Mouse (Mus musculus): ENCODE measurements around the gene Dyx1c1. TPM values are rescaled to one million over a fixed set of nuclear protein-coding genes. Genes with fewer than 3 reads are reported as not detected.

Dyx1c1 gene
- polyA plus RNA-seq (2012; rRNA removed): 1.9 and 3.3 TPM in 2 replicates

GRCm38 (mm10) chr9:72958521-72959450, at the start of gene Dyx1c1, which contains the start of gene Gm44503:
Gene Dyx1c1, plus strand, starts transcription at chr9:72958785.
Gene Gm44503, plus strand, starts transcription at chr9:72958852.
- peak; percentile 46 to 69 for DNase-seq (ENCODE audit: extremely low spot score in 1 of 2, low spot score in 1 of 2)

GRCm38 (mm10) chr9:72911381-72911780, 47.2 kb upstream of the Dyx1c1 start:
- DNase-seq (ENCODE audit: extremely low spot score in 1 of 2, low spot score in 1 of 2): no peak

- no peak for DNase-seq (ENCODE audit: extremely low spot score in 1 of 2, low spot score in 1 of 2)
Measured at GRCm38 (mm10) chr9:72913551-72913950, 45.0 kb upstream of the Dyx1c1 start.

GRCm38 (mm10) chr9:72915728-72916127, 42.9 kb upstream of the Dyx1c1 start:
- DNase-seq (ENCODE audit: extremely low spot score in 1 of 2, low spot score in 1 of 2): no peak

GRCm38 (mm10) chr9:72923068-72923467, 35.5 kb upstream of the Dyx1c1 start:
- DNase-seq (ENCODE audit: extremely low spot score in 1 of 2, low spot score in 1 of 2): no peak

GRCm38 (mm10) chr9:72925021-72925934, 33.3 kb upstream of the Dyx1c1 start, which contains the start of gene Pygo1:
Gene Pygo1, plus strand, starts transcription at chr9:72925645.
- peak in 1 of 2 experiments; percentile 41 for DNase-seq (ENCODE audit: extremely low spot score in 1 of 2, low spot score in 1 of 2)

- DNase-seq (ENCODE audit: extremely low spot score in 1 of 2, low spot score in 1 of 2): no peak
Measured at GRCm38 (mm10) chr9:72925935-72926258, 32.7 kb upstream of the Dyx1c1 start.

- DNase-seq (ENCODE audit: extremely low spot score in 1 of 2, low spot score in 1 of 2): peak; percentile 70 to 83
Measured at GRCm38 (mm10) chr9:72931166-72931790, 27.3 kb upstream of the Dyx1c1 start.

GRCm38 (mm10) chr9:72935309-72935708, 23.3 kb upstream of the Dyx1c1 start:
- DNase-seq (ENCODE audit: extremely low spot score in 1 of 2, low spot score in 1 of 2): no peak

GRCm38 (mm10) chr9:72936301-72936700, 22.3 kb upstream of the Dyx1c1 start:
- no peak for DNase-seq (ENCODE audit: extremely low spot score in 1 of 2, low spot score in 1 of 2)

- no peak for DNase-seq (ENCODE audit: extremely low spot score in 1 of 2, low spot score in 1 of 2)
Measured at GRCm38 (mm10) chr9:72943424-72943823, 15.2 kb upstream of the Dyx1c1 start.

- no peak for DNase-seq (ENCODE audit: extremely low spot score in 1 of 2, low spot score in 1 of 2)
Measured at GRCm38 (mm10) chr9:72944286-72944685, 14.3 kb upstream of the Dyx1c1 start.

GRCm38 (mm10) chr9:72947010-72947409, 11.6 kb upstream of the Dyx1c1 start:
- no peak for DNase-seq (ENCODE audit: extremely low spot score in 1 of 2, low spot score in 1 of 2)

- DNase-seq (ENCODE audit: extremely low spot score in 1 of 2, low spot score in 1 of 2): no peak
Measured at GRCm38 (mm10) chr9:72949572-72949971, 9.0 kb upstream of the Dyx1c1 start.

- peak in 1 of 2 experiments; percentile 18 for DNase-seq (ENCODE audit: extremely low spot score in 1 of 2, low spot score in 1 of 2)
Measured at GRCm38 (mm10) chr9:72954746-72955145, 3.8 kb upstream of the Dyx1c1 start.

- peak in 1 of 2 experiments; percentile 61 for DNase-seq (ENCODE audit: extremely low spot score in 1 of 2, low spot score in 1 of 2)
Measured at GRCm38 (mm10) chr9:72955546-72955945, 3.0 kb upstream of the Dyx1c1 start.

- DNase-seq (ENCODE audit: extremely low spot score in 1 of 2, low spot score in 1 of 2): no peak
Measured at GRCm38 (mm10) chr9:72961346-72961745, 2.8 kb downstream of the Dyx1c1 start.

- no peak for DNase-seq (ENCODE audit: extremely low spot score in 1 of 2, low spot score in 1 of 2)
Measured at GRCm38 (mm10) chr9:72961959-72962358, 3.4 kb downstream of the Dyx1c1 start.

GRCm38 (mm10) chr9:72968349-72969061, 9.9 kb downstream of the Dyx1c1 start:
- DNase-seq (ENCODE audit: extremely low spot score in 1 of 2, low spot score in 1 of 2): peak; percentile 74 to 81

GRCm38 (mm10) chr9:72969874-72970273, 11.3 kb downstream of the Dyx1c1 start:
- no peak for DNase-seq (ENCODE audit: extremely low spot score in 1 of 2, low spot score in 1 of 2)
